Mouse (Mus musculus): ENCODE measurements at regions not wholly inside any gene's neighbourhood (a gene's known extent, or its start where the extent isn't known, plus 50 kb on each side); places are given as distances from the start of the nearest gene placed in this dataset.

- no peak for DNase-seq
- TF ChIP-seq POLR2A (IDR thresholded peaks at IDR 0.05; ENCODE audit: borderline replicate concordance, insufficient read depth, low read length) (no peak), CTCF (IDR thresholded peaks at IDR 0.05; ENCODE audit: borderline replicate concordance, insufficient read depth, low read depth, low read length) (no peak)
- Histone ChIP-seq H3K27ac (ENCODE audit: insufficient read depth, low read length) (no peak overlapping the region), H3K4me3 (replicated peaks; ENCODE audit: insufficient read depth, low read depth, low read length) (no peak overlapping the region), H3K4me1 (ENCODE audit: control insufficient read depth, insufficient read depth, low read length) (no peaks in the 10 kb centered on the region), H3K27me3 (ENCODE audit: control insufficient read depth, insufficient read depth, low read length) (no peaks in the 10 kb centered on the region; the same call in 1 of the 2 replicates)
- 16% methylated on average over 3 of the region's 3 CpGs for WGBS
These were observed 452.3 kb downstream of the Vrk1 start for GRCm38 (mm10) chr12:106462281-106462680.

GRCm38 (mm10) chr12:106464701-106465100 is 454.7 kb downstream of the Vrk1 start:
- no peaks in the 10 kb centered on the region; the same call in 1 of the 2 replicates for H3K27me3 ChIP-seq (ENCODE audit: control insufficient read depth, insufficient read depth, low read length)
- no peak overlapping the region for H3K4me3 ChIP-seq (replicated peaks; ENCODE audit: insufficient read depth, low read depth, low read length)
- DNase-seq: no peak
- WGBS: 66% methylated on average over 11 of the region's 11 CpGs
- H3K4me1 ChIP-seq (ENCODE audit: control insufficient read depth, insufficient read depth, low read length): no peaks in the 10 kb centered on the region
- H3K27ac ChIP-seq (ENCODE audit: insufficient read depth, low read length): no peak overlapping the region
- TF ChIP-seq CTCF (IDR thresholded peaks at IDR 0.05; ENCODE audit: borderline replicate concordance, insufficient read depth, low read depth, low read length): no peak
- no peak for TF ChIP-seq POLR2A (IDR thresholded peaks at IDR 0.05; ENCODE audit: borderline replicate concordance, insufficient read depth, low read length)

GRCm38 (mm10) chr12:106468173-106468860 is 458.3 kb downstream of the Vrk1 start:
- TF ChIP-seq CTCF (IDR thresholded peaks at IDR 0.05; ENCODE audit: borderline replicate concordance, insufficient read depth, low read depth, low read length) (no peak), POLR2A (IDR thresholded peaks at IDR 0.05; ENCODE audit: borderline replicate concordance, insufficient read depth, low read length) (no peak)
- Histone ChIP-seq H3K4me3 (replicated peaks; ENCODE audit: insufficient read depth, low read depth, low read length) (no peak overlapping the region), H3K4me1 (ENCODE audit: control insufficient read depth, insufficient read depth, low read length) (no peaks in the 10 kb centered on the region), H3K27ac (ENCODE audit: insufficient read depth, low read length) (no peak overlapping the region), H3K27me3 (ENCODE audit: control insufficient read depth, insufficient read depth, low read length) (no peaks in the 10 kb centered on the region)
- DNase-seq: no peak
- WGBS: 25% methylated on average over 18 of the region's 18 CpGs

GRCm38 (mm10) chr12:106474501-106475165 is 464.6 kb downstream of the Vrk1 start:
- TF ChIP-seq CTCF (IDR thresholded peaks at IDR 0.05; ENCODE audit: borderline replicate concordance, insufficient read depth, low read depth, low read length): no peak
- TF ChIP-seq POLR2A (IDR thresholded peaks at IDR 0.05; ENCODE audit: borderline replicate concordance, insufficient read depth, low read length): no peak
- DNase-seq: no peak
- no peaks in the 10 kb centered on the region; the same call in 1 of the 2 replicates for H3K27me3 ChIP-seq (ENCODE audit: control insufficient read depth, insufficient read depth, low read length)
- H3K4me3 ChIP-seq (replicated peaks; ENCODE audit: insufficient read depth, low read depth, low read length): no peak overlapping the region
- H3K4me1 ChIP-seq (ENCODE audit: control insufficient read depth, insufficient read depth, low read length): no peaks in the 10 kb centered on the region
- WGBS: 26% methylated on average over 24 of the region's 24 CpGs
- no peak overlapping the region for H3K27ac ChIP-seq (ENCODE audit: insufficient read depth, low read length)

GRCm38 (mm10) chr12:106475486-106476050 is 465.5 kb downstream of the Vrk1 start:
- no peak for DNase-seq
- 59% methylated on average over 8 of the region's 8 CpGs for WGBS
- no peak overlapping the region for H3K27ac ChIP-seq (ENCODE audit: insufficient read depth, low read length)

GRCm38 (mm10) chr12:106477040-106477665 is 467.1 kb downstream of the Vrk1 start:
- H3K4me1 ChIP-seq (ENCODE audit: control insufficient read depth, insufficient read depth, low read length): no peaks in the 10 kb centered on the region
- H3K4me3 ChIP-seq (replicated peaks; ENCODE audit: insufficient read depth, low read depth, low read length): no peak overlapping the region
- no peak for TF ChIP-seq CTCF (IDR thresholded peaks at IDR 0.05; ENCODE audit: borderline replicate concordance, insufficient read depth, low read depth, low read length)
- TF ChIP-seq POLR2A (IDR thresholded peaks at IDR 0.05; ENCODE audit: borderline replicate concordance, insufficient read depth, low read length): no peak
- WGBS: 40% methylated on average over 8 of the region's 8 CpGs
- DNase-seq: no peak
- no peaks in the 10 kb centered on the region; the same call in 1 of the 2 replicates for H3K27me3 ChIP-seq (ENCODE audit: control insufficient read depth, insufficient read depth, low read length)
- H3K27ac ChIP-seq (ENCODE audit: insufficient read depth, low read length): no peak overlapping the region

More at GRCm38 (mm10) chr12:106475486-106476050, 465.5 kb downstream of the Vrk1 start:
- Histone ChIP-seq H3K4me1 (ENCODE audit: control insufficient read depth, insufficient read depth, low read length) (no peaks in the 10 kb centered on the region), H3K27me3 (ENCODE audit: control insufficient read depth, insufficient read depth, low read length) (no peaks in the 10 kb centered on the region; the same call in 1 of the 2 replicates), H3K4me3 (replicated peaks; ENCODE audit: insufficient read depth, low read depth, low read length) (no peak overlapping the region)
- TF ChIP-seq CTCF (IDR thresholded peaks at IDR 0.05; ENCODE audit: borderline replicate concordance, insufficient read depth, low read depth, low read length) (no peak), POLR2A (IDR thresholded peaks at IDR 0.05; ENCODE audit: borderline replicate concordance, insufficient read depth, low read length) (no peak)

GRCm38 (mm10) chr12:106477731-106478130 is 467.7 kb downstream of the Vrk1 start:
- H3K4me3 ChIP-seq (replicated peaks; ENCODE audit: insufficient read depth, low read depth, low read length): no peak overlapping the region
- TF ChIP-seq CTCF (IDR thresholded peaks at IDR 0.05; ENCODE audit: borderline replicate concordance, insufficient read depth, low read depth, low read length) (no peak), POLR2A (IDR thresholded peaks at IDR 0.05; ENCODE audit: borderline replicate concordance, insufficient read depth, low read length) (no peak)
- no peaks in the 10 kb centered on the region; the same call in 1 of the 2 replicates for H3K27me3 ChIP-seq (ENCODE audit: control insufficient read depth, insufficient read depth, low read length)
- 39% methylated on average over 4 of the region's 4 CpGs for WGBS
- H3K4me1 ChIP-seq (ENCODE audit: control insufficient read depth, insufficient read depth, low read length): no peaks in the 10 kb centered on the region
- no peak overlapping the region for H3K27ac ChIP-seq (ENCODE audit: insufficient read depth, low read length)
- no peak for DNase-seq

Data from cerebellum, adult 2 months (tissue).